In the genomic region with DNA sequence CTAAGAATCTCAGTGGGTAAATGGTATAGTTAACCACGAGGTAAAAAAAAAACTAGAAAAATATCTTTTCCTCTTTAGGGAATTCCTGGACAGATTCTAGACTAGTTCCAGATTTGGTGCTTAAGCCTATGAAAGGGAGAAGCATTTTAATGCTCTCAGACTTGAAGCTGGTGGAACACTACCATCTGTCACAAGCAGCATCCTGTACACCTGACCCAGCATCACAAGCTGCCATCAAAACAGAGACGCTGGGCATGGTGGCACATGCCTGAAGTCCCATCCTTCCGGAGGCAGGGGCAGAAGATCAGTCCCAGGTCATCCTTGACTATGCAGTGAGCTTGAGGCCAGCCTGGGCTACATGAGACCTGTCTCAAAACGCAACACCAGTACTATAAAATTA, we compare ENCODE assay signal across 18 mouse cellular contexts.
DNase-seq lines count a peak whose midpoint lies in the region; ATAC-seq and TF ChIP-seq lines count a peak whose summit lies in the region.
"Had no signal": no experiment of that assay in that cellular context is flagged by ENCODE, and none has a peak within 500 bp of the region (broad histone marks: within the 10 kb centered on the region; RNA-seq: fewer than 3 reads in every experiment).

No protein-coding gene starts in this region.

- no peak for TF ChIP-seq EP300 in CH12.LX (IDR thresholded peaks at IDR 0.05; ENCODE audit: low read length)
- no peak for TF ChIP-seq EP300 in lung, postnatal 0 days (IDR thresholded peaks at IDR 0.05)

- ATAC-seq in lung, postnatal 0 days: no peak
- ATAC-seq: forebrain, embryonic 15.5 days; intestine, embryonic 16.5 days had no signal

- H3K4me2 ChIP-seq in CH12.LX (ENCODE audit: insufficient read depth, low read depth, poor library complexity, severe bottlenecking): peak overlapping the region; percentile 8; the same call in 1 of the 2 replicates
- no peak overlapping the region for H3K4me2 ChIP-seq in lung, postnatal 0 days (replicated peaks; ENCODE audit: low read depth, low read length)
- H3K4me2 ChIP-seq: forebrain, embryonic 15.5 days; heart, embryonic 13.5 days; hindbrain, embryonic 15.5 days had no signal

- no peaks in the 10 kb centered on the region for H3K27me3 ChIP-seq in CH12.LX (replicated peaks)
- no peaks in the 10 kb centered on the region for H3K27me3 ChIP-seq in cerebellum, adult 2 months (ENCODE audit: control insufficient read depth, insufficient read depth, low read length)
- no peaks in the 10 kb centered on the region for H3K27me3 ChIP-seq in lung, postnatal 0 days (replicated peaks; ENCODE audit: insufficient read depth, low read length)
- no peaks in the 10 kb centered on the region for H3K27me3 ChIP-seq in embryonic facial prominence, embryonic 10.5 days (replicated peaks; ENCODE audit: low read depth, poor library complexity, severe bottlenecking)
- H3K27me3 ChIP-seq: forebrain, embryonic 15.5 days; heart, embryonic 13.5 days; hindbrain, embryonic 15.5 days had no signal

- H3K9ac ChIP-seq in CH12.LX (ENCODE audit: insufficient read depth, low read depth): no peak overlapping the region
- H3K9ac ChIP-seq in lung, postnatal 0 days (replicated peaks; ENCODE audit: low read depth): no peak overlapping the region
- H3K9ac ChIP-seq: forebrain, embryonic 15.5 days; heart, embryonic 13.5 days; hindbrain, embryonic 15.5 days had no signal

- no peak overlapping the region for H3K4me3 ChIP-seq in CH12.LX (replicated peaks in 1 of 3; ENCODE audit: low read depth in 2 of 3, low read length in 2 of 3, poor library complexity in 1 of 3)
- H3K4me3 ChIP-seq in cerebellum, adult 2 months (replicated peaks; ENCODE audit: insufficient read depth, low read depth, low read length): no peak overlapping the region
- no peak overlapping the region for H3K4me3 ChIP-seq in lung, postnatal 0 days (ENCODE audit: low read depth, low read length)
- H3K4me3 ChIP-seq in embryonic facial prominence, embryonic 10.5 days: no peak overlapping the region
- H3K4me3 ChIP-seq: forebrain, embryonic 15.5 days; heart, embryonic 13.5 days; hindbrain, embryonic 15.5 days had no signal

- in situ Hi-C loops in CH12.LX (cut with MboI; ENCODE audit: low pct_ligation_motif_present, low pct_unique_long_range_greater_than_20kb, low sequenced_read_pairs): no loop called here

- DNase-seq in CH12.LX (ENCODE audit: extremely low read depth): no peak
- peak; percentile 76 for DNase-seq in brain, adult 2 months (ENCODE audit: low read depth, low spot score)
- DNase-seq in cerebellum, adult 2 months: peak; percentile 41 to 71
- DNase-seq in cerebellum, postnatal 10 days: peak; percentile 32 to 44
- DNase-seq in retina, embryonic 14.5 days (ENCODE audit: low spot score): no peak
- DNase-seq in embryo, embryonic 9.5 days (ENCODE audit: extremely low spot score): no peak
- DNase-seq in lung, postnatal 0 days (ENCODE audit: low spot score): no peak
- no peak for DNase-seq in embryonic facial prominence, embryonic 10.5 days (ENCODE audit: low spot score)
- DNase-seq: adrenal gland, adult 8-10 months; adrenal gland, postnatal 36 days; gastrocnemius, postnatal 25 days; heart, postnatal 36 days; kidney, adult 2 months had no signal

- no peaks in the 10 kb centered on the region for H3K36me3 ChIP-seq in CH12.LX (replicated peaks in 1 of 2; ENCODE audit: control insufficient read depth in 1 of 2, insufficient read depth in 1 of 2, low read length in 1 of 2)
- H3K36me3 ChIP-seq in lung, postnatal 0 days (ENCODE audit: insufficient read depth, low read length): no peaks in the 10 kb centered on the region
- no peaks in the 10 kb centered on the region for H3K36me3 ChIP-seq in embryonic facial prominence, embryonic 10.5 days (replicated peaks)
- H3K36me3 ChIP-seq: forebrain, embryonic 15.5 days; G1E; heart, embryonic 13.5 days; hindbrain, embryonic 15.5 days had no signal

- 41% methylated on average over 4 of the region's 4 CpGs for whole genome bisulfite sequencing in cerebellum, adult 2 months
- WGBS in lung, postnatal 0 days: 88% methylated on average over 4 of the region's 4 CpGs
- 89% methylated on average over 4 of the region's 4 CpGs for WGBS in embryonic facial prominence, embryonic 10.5 days

- H3K9me3 ChIP-seq in CH12.LX (replicated peaks; ENCODE audit: low read length): no peaks in the 10 kb centered on the region
- no peaks in the 10 kb centered on the region for H3K9me3 ChIP-seq in lung, postnatal 0 days (ENCODE audit: low read length)
- no peaks in the 10 kb centered on the region for H3K9me3 ChIP-seq in embryonic facial prominence, embryonic 10.5 days
- H3K9me3 ChIP-seq: forebrain, embryonic 15.5 days; G1E; heart, embryonic 13.5 days; hindbrain, embryonic 15.5 days had no signal

- TF ChIP-seq CTCF in CH12.LX (conservative IDR thresholded peaks at IDR 0.05 in 1 of 2, IDR thresholded peaks at IDR 0.05 in 1 of 2; ENCODE audit: low read depth in 2 of 2, low read length in 2 of 2): no peak
- no peak for TF ChIP-seq CTCF in cerebellum, adult 2 months (IDR thresholded peaks at IDR 0.05; ENCODE audit: borderline replicate concordance, insufficient read depth, low read depth, low read length)
- no peak for TF ChIP-seq CTCF in lung, postnatal 0 days (IDR thresholded peaks at IDR 0.05)

- no peak for TF ChIP-seq RAD21 in CH12.LX (IDR thresholded peaks at IDR 0.05; ENCODE audit: low read depth, low read length)

- dilution Hi-C loops in CH12.LX (cut with MboI; ENCODE audit: extremely low pct_ligation_motif_present, extremely low pct_unique_long_range_greater_than_20kb, low sequenced_read_pairs): no loop called here

- H3K27ac ChIP-seq in CH12.LX (ENCODE audit: insufficient read depth, low read depth): peak overlapping the region; percentile 89
- no peak overlapping the region for H3K27ac ChIP-seq in cerebellum, adult 2 months (ENCODE audit: insufficient read depth, low read length)
- no peak overlapping the region for H3K27ac ChIP-seq in lung, postnatal 0 days (ENCODE audit: low read length)
- H3K27ac ChIP-seq in embryonic facial prominence, embryonic 10.5 days (replicated peaks): no peak overlapping the region
- H3K27ac ChIP-seq: forebrain, embryonic 15.5 days; heart, embryonic 13.5 days; hindbrain, embryonic 15.5 days had no signal

- no peaks in the 10 kb centered on the region; the same call in 1 of the 2 replicates for H3K79me2 ChIP-seq in CH12.LX (replicated peaks; ENCODE audit: control insufficient read depth, extremely low read depth, insufficient read depth, poor library complexity, severe bottlenecking)

- peaks cover 15 to 82% of the 10 kb centered on the region in 2 experiments for H3K4me1 ChIP-seq in CH12.LX (ENCODE audit: control insufficient read depth in 1 of 2, insufficient read depth in 2 of 2)
- peaks cover 11% of the 10 kb centered on the region for H3K4me1 ChIP-seq in cerebellum, adult 2 months (ENCODE audit: control insufficient read depth, insufficient read depth, low read length)
- no peaks in the 10 kb centered on the region for H3K4me1 ChIP-seq in lung, postnatal 0 days (ENCODE audit: insufficient read depth, low read depth, low read length)
- H3K4me1 ChIP-seq in embryonic facial prominence, embryonic 10.5 days: peaks cover 9% of the 10 kb centered on the region
- H3K4me1 ChIP-seq: hindbrain, embryonic 15.5 days had no signal

- TF ChIP-seq POLR2A in CH12.LX (IDR thresholded peaks at IDR 0.05; ENCODE audit: low read depth, low read length): no peak
- no peak for TF ChIP-seq POLR2A in cerebellum, adult 2 months (IDR thresholded peaks at IDR 0.05; ENCODE audit: borderline replicate concordance, insufficient read depth, low read length)

TF ChIP-seq in CH12.LX, 34 proteins besides CTCF, POLR2A, EP300 and RAD21:
- no peak for TF ChIP-seq MAFK (IDR thresholded peaks at IDR 0.05; ENCODE audit: insufficient replicate concordance, low read length)
- TF ChIP-seq BHLHE40 (IDR thresholded peaks at IDR 0.05; ENCODE audit: low read depth, low read length): peak; percentile 79
- TF ChIP-seq POLR2AphosphoS2 (IDR thresholded peaks at IDR 0.05; ENCODE audit: low read depth, low read length): no peak
- TF ChIP-seq MYC (IDR thresholded peaks at IDR 0.05; ENCODE audit: low read depth, low read length): peak; percentile 44; the same call in 1 of the 2 replicates
- TF ChIP-seq ZKSCAN1 (IDR thresholded peaks at IDR 0.05; ENCODE audit: borderline replicate concordance, low read depth, low read length): no peak
- no peak for TF ChIP-seq ZNF384 (IDR thresholded peaks at IDR 0.05; ENCODE audit: low read depth, low read length)

Comparison
In these comparisons a context has a peak if more than half of its experiments do, and no peak if none do; other contexts are left out.
1. DNase-seq: peak in brain, adult 2 months (single experiment), cerebellum, adult 2 months (2 of 2) and cerebellum, postnatal 10 days (2 of 2); none in CH12.LX (single experiment), retina, embryonic 14.5 days (single experiment), embryo, embryonic 9.5 days (single experiment), lung, postnatal 0 days (single experiment) and embryonic facial prominence, embryonic 10.5 days (single experiment).